Mouse (Mus musculus) c-Kit-positive CD71-positive TER-119-negative erythroid progenitor cells, embryonic 14.5 days (primary cell): ENCODE results near the gene Ninj1.
A peak's percentile ranks its signal among the peaks of the same experiment; 100 is the strongest.

ENCODE experiments used
- DNase-seq: peaks from one replicate; pipeline ENCODE4 v3.0.0-alpha.2; 2013; ENCODE audit warnings: low read depth

Gene Ninj1

GRCm38 (mm10) chr13:49187288-49188218, at the start of gene Ninj1:
Ninj1 (plus strand) TSS chr13:49187485.
- DNase-seq = peak; percentile 83

- DNase-seq = no peak
Observed at GRCm38 (mm10) chr13:49140567-49140966, 46.7 kb upstream of the Ninj1 start.

- DNase-seq = no peak
Observed at GRCm38 (mm10) chr13:49142396-49142795, 44.9 kb upstream of the Ninj1 start.

GRCm38 (mm10) chr13:49143323-49143722, 44.0 kb upstream of the Ninj1 start:
- no peak for DNase-seq

GRCm38 (mm10) chr13:49144451-49144850, 42.8 kb upstream of the Ninj1 start:
- no peak for DNase-seq

- no peak for DNase-seq
Observed at GRCm38 (mm10) chr13:49145396-49145795, 41.9 kb upstream of the Ninj1 start.

GRCm38 (mm10) chr13:49146040-49146697, 41.1 kb upstream of the Ninj1 start:
- DNase-seq = no peak

- DNase-seq = no peak
Observed at GRCm38 (mm10) chr13:49146698-49147006, 40.6 kb upstream of the Ninj1 start.

- no peak for DNase-seq
Observed at GRCm38 (mm10) chr13:49147007-49147857, 40.1 kb upstream of the Ninj1 start.

- peak; percentile 17 for DNase-seq
Observed at GRCm38 (mm10) chr13:49147858-49148226, 39.4 kb upstream of the Ninj1 start, which contains the start of gene Wnk2. Wnk2 (minus strand) TSS chr13:49148014.

- no peak for DNase-seq
Observed at GRCm38 (mm10) chr13:49148687-49149086, 38.6 kb upstream of the Ninj1 start.

GRCm38 (mm10) chr13:49154028-49154427, 33.3 kb upstream of the Ninj1 start:
- DNase-seq = no peak

GRCm38 (mm10) chr13:49154621-49155020, 32.7 kb upstream of the Ninj1 start:
- DNase-seq = no peak

- no peak for DNase-seq
Observed at GRCm38 (mm10) chr13:49156645-49157044, 30.6 kb upstream of the Ninj1 start.

GRCm38 (mm10) chr13:49158040-49158713, 29.1 kb upstream of the Ninj1 start:
- DNase-seq = no peak

GRCm38 (mm10) chr13:49161236-49161635, 26.0 kb upstream of the Ninj1 start:
- DNase-seq = no peak

GRCm38 (mm10) chr13:49162722-49163121, 24.6 kb upstream of the Ninj1 start:
- no peak for DNase-seq

GRCm38 (mm10) chr13:49163645-49164044, 23.6 kb upstream of the Ninj1 start:
- DNase-seq = no peak

- DNase-seq = no peak
Observed at GRCm38 (mm10) chr13:49167081-49167480, 20.2 kb upstream of the Ninj1 start.

GRCm38 (mm10) chr13:49169448-49170207, 17.7 kb upstream of the Ninj1 start:
- no peak for DNase-seq

GRCm38 (mm10) chr13:49170623-49171022, 16.7 kb upstream of the Ninj1 start:
- no peak for DNase-seq
